Mouse (Mus musculus) forebrain, embryonic 14.5 days (tissue): ENCODE data around the gene Cdc42ep5. TPM values are rescaled to one million over a fixed set of nuclear protein-coding genes. Genes with fewer than 3 reads are reported as not detected.
"Not testable (repeated sequence)": the region's sequence is repeated elsewhere in the genome, so short reads cannot be mapped to it uniquely, and the experiment has no call there.

Experiments used
- ATAC-seq: fragments of 200-750 bp; cut with Nextera tagmentation; 2 replicates; pipeline ENCODE4 v1.8.0; 2017; ENCODE audit warnings: mild to moderate bottlenecking, moderate library complexity
- DNase-seq: peaks from one replicate; pipeline ENCODE4 v3.0.0-alpha.2; 2015; ENCODE audit warnings: low spot score
- H3K27ac ChIP-seq: fragments of 300-500 bp; sonication (generic); 2 replicates; pipeline ENCODE4 v1.5.1; 2014; ENCODE audit warnings: low read depth, mild to moderate bottlenecking, control low read depth, low read length, moderate library complexity
- H3K27me3 ChIP-seq: fragments of 300-500 bp; sonication (generic); replicated peaks from 2 replicates; pipeline ENCODE4 v1.6.1; 2014; ENCODE audit warnings: low read length, control low read depth, mixed read lengths; ENCODE audit not compliant: control insufficient read depth, insufficient read depth
- H3K36me3 ChIP-seq: fragments of 300-500 bp; sonication (generic); 2 replicates; pipeline ENCODE4 v1.6.1; 2014; ENCODE audit warnings: low read length, control low read depth; ENCODE audit not compliant: control insufficient read depth, insufficient read depth
- H3K4me1 ChIP-seq: fragments of 300-500 bp; sonication (generic); 2 replicates; pipeline ENCODE4 v1.6.1; 2014; ENCODE audit warnings: antibody characterized with exemption, low read length, control low read depth; ENCODE audit not compliant: control insufficient read depth, insufficient read depth
- H3K4me2 ChIP-seq: fragments of 300-500 bp; sonication (generic); 2 replicates; pipeline ENCODE4 v1.6.1; 2014; ENCODE audit warnings: mild to moderate bottlenecking, control low read depth, low read length
- H3K4me3 ChIP-seq: fragments of 300-500 bp; sonication (generic); 2 replicates; pipeline ENCODE4 v1.5.1; 2014; ENCODE audit warnings: low read depth, low read length, control low read depth
- H3K9ac ChIP-seq: fragments of 300-500 bp; sonication (generic); 2 replicates; pipeline ENCODE4 v1.6.1; 2014; ENCODE audit warnings: mild to moderate bottlenecking, low read length, control low read depth, moderate library complexity
- H3K9me3 ChIP-seq: fragments of 300-500 bp; sonication (generic); replicated peaks from 2 replicates; pipeline ENCODE4 v1.6.1; 2016; ENCODE audit warnings: low read length, control low read depth, mixed read lengths; ENCODE audit not compliant: control insufficient read depth
- WGBS: fragments of 180-500 bp; shearing (Covaris S2); extraction: QIAGEN DNeasy Blood & Tissue Kit; methylation state at CpG from one replicate; pipeline ENCODE4 v1.1.7; 2014; 5-methylcytosine and 5-hydroxymethylcytosine counted together
- polyA plus RNA-seq: library from polyadenylated mRNA; unstranded; fragments of >200 nt; fragmentation: Nextera tagmentation; extraction: Ambion mirVana; gene quantifications from 2 replicates; pipeline ENCODE4 v1.2.1, GENCODE M21; 2014

Gene Cdc42ep5
- polyA plus RNA-seq, 1 experiment from 2014 or later: 5.9 TPM

- DNase-seq, H3K27me3 ChIP-seq, H3K36me3 ChIP-seq, H3K4me3 ChIP-seq, H3K9me3 ChIP-seq, ATAC-seq, H3K4me1 ChIP-seq, H3K4me2 ChIP-seq, H3K9ac ChIP-seq, H3K27ac ChIP-seq: not testable (repeated sequence)
- whole genome bisulfite sequencing: 90% methylated on average over 4 of the region's 4 CpGs
Observed at GRCm38 (mm10) chr7:4161596-4161995, 3.1 kb downstream of the Cdc42ep5 start.

GRCm38 (mm10) chr7:4154976-4155375, 9.7 kb downstream of the Cdc42ep5 start:
- WGBS: 49% methylated on average over 4 of the region's 4 CpGs
- Histone ChIP-seq H3K27ac (no peak overlapping the region), H3K36me3 (no peaks in the 10 kb centered on the region), H3K9ac (no peak overlapping the region), H3K4me3 (no peak overlapping the region), H3K4me1 (0 out of 2 replicates have a peak, but pooled peaks cover 7% of the 10 kb centered on the region), H3K4me2 (no peak overlapping the region), H3K9me3 (no peaks in the 10 kb centered on the region), H3K27me3 (peaks cover 18% of the 10 kb centered on the region)
- DNase-seq: no peak
- no peak for ATAC-seq

- WGBS: 74% methylated on average over 5 of the region's 5 CpGs
- DNase-seq: no peak
- ATAC-seq: no peak
Observed at GRCm38 (mm10) chr7:4154356-4154755, 10.3 kb downstream of the Cdc42ep5 start.

GRCm38 (mm10) chr7:4151241-4151640, 13.4 kb downstream of the Cdc42ep5 start:
- Histone ChIP-seq H3K9me3 (no peaks in the 10 kb centered on the region), H3K4me3 (peak overlapping the region; percentile 70), H3K9ac (no peak overlapping the region), H3K27me3 (peaks cover 18% of the 10 kb centered on the region), H3K36me3 (peaks cover 23% of the 10 kb centered on the region), H3K27ac (no peak overlapping the region), H3K4me2 (peak overlapping the region; percentile 92), H3K4me1 (peaks cover 10% of the 10 kb centered on the region; the same call in 1 of the 2 replicates)
- WGBS: 12% methylated on average over 21 of the region's 22 CpGs
- no peak for ATAC-seq
- no peak for DNase-seq

More at GRCm38 (mm10) chr7:4154356-4154755, 10.3 kb downstream of the Cdc42ep5 start:
- H3K27ac ChIP-seq: no peak overlapping the region
- H3K36me3 ChIP-seq: no peaks in the 10 kb centered on the region
- no peak overlapping the region for H3K4me2 ChIP-seq
- H3K4me3 ChIP-seq: no peak overlapping the region
- 0 out of 2 replicates have a peak, but pooled peaks cover 7% of the 10 kb centered on the region for H3K4me1 ChIP-seq
- no peak overlapping the region for H3K9ac ChIP-seq
- H3K27me3 ChIP-seq: peaks cover 18% of the 10 kb centered on the region
- no peaks in the 10 kb centered on the region for H3K9me3 ChIP-seq

- Histone ChIP-seq H3K27ac (no peak overlapping the region), H3K9ac (peak overlapping the region; percentile 84; the same call in 1 of the 2 replicates), H3K4me1 (peaks cover 10% of the 10 kb centered on the region; the same call in 1 of the 2 replicates), H3K27me3 (peaks cover 18% of the 10 kb centered on the region), H3K9me3 (no peaks in the 10 kb centered on the region), H3K4me2 (peak overlapping the region; percentile 92), H3K36me3 (peaks cover 27% of the 10 kb centered on the region), H3K4me3 (peak overlapping the region; percentile 70)
- WGBS: 4% methylated on average over 14 of the region's 14 CpGs
- DNase-seq: peak; percentile 31
- ATAC-seq: 0 out of 2 replicates have a peak, but pooled peaks have one; percentile 1
Observed at GRCm38 (mm10) chr7:4150811-4151221, 13.8 kb downstream of the Cdc42ep5 start.

- peak; percentile 32 for ATAC-seq
- Histone ChIP-seq H3K36me3 (peaks cover 34% of the 10 kb centered on the region), H3K27me3 (peaks cover 18% of the 10 kb centered on the region), H3K4me1 (peaks cover 10% of the 10 kb centered on the region; the same call in 1 of the 2 replicates), H3K9ac (peak within 1 kb of the TSS; percentile 84), H3K4me3 (peak within 1 kb of the TSS; percentile 70), H3K4me2 (peak within 1 kb of the TSS; percentile 92), H3K9me3 (no peaks in the 10 kb centered on the region), H3K27ac (peak within 1 kb of the TSS; percentile 82)
- no peak for DNase-seq
- 1% methylated on average over 14 of the region's 14 CpGs for whole genome bisulfite sequencing
Observed at GRCm38 (mm10) chr7:4150059-4150541, 14.6 kb downstream of the Cdc42ep5 start, which contains the start of gene Leng9. Gene Leng9, minus strand, starts transcription at chr7:4150374.

GRCm38 (mm10) chr7:4149209-4150054, 15.2 kb downstream of the Cdc42ep5 start:
- peak overlapping the region; percentile 84 for H3K9ac ChIP-seq
- H3K4me1 ChIP-seq: peaks cover 10% of the 10 kb centered on the region; the same call in 1 of the 2 replicates
- H3K27ac ChIP-seq: peak overlapping the region; percentile 82
- ATAC-seq: peak; percentile 78
- under 1% methylated on average over 64 of the region's 64 CpGs for WGBS
- peak overlapping the region; percentile 70 for H3K4me3 ChIP-seq
- peak overlapping the region; percentile 92 for H3K4me2 ChIP-seq
- H3K36me3 ChIP-seq: peaks cover 41% of the 10 kb centered on the region
- peak; percentile 75 for DNase-seq
- H3K27me3 ChIP-seq: peaks cover 18% of the 10 kb centered on the region
- no peaks in the 10 kb centered on the region for H3K9me3 ChIP-seq

GRCm38 (mm10) chr7:4148341-4149208, 16.1 kb downstream of the Cdc42ep5 start:
- 29% methylated on average over 18 of the region's 18 CpGs for WGBS
- Histone ChIP-seq H3K27ac (peak overlapping the region; percentile 82), H3K4me1 (peaks cover 10% of the 10 kb centered on the region; the same call in 1 of the 2 replicates), H3K27me3 (peaks cover 18% of the 10 kb centered on the region), H3K4me2 (peak overlapping the region; percentile 92), H3K9me3 (no peaks in the 10 kb centered on the region), H3K9ac (peak overlapping the region; percentile 84), H3K4me3 (peak overlapping the region; percentile 70), H3K36me3 (peaks cover 49% of the 10 kb centered on the region)
- ATAC-seq (no peak), DNase-seq (peak; percentile 44)
